ENCODE assay signal across 25 mouse cellular contexts in genomic region chr16:56304167-56304566, GRCm38 (mm10).
A peak's percentile ranks its signal among the peaks of the same experiment; 100 is the strongest.
DNase-seq lines count a peak whose midpoint lies in the region; ATAC-seq and TF ChIP-seq lines count a peak whose summit lies in the region.
"Had no signal": no experiment of that assay in that cellular context is flagged by ENCODE, and none has a peak within 500 bp of the region (broad histone marks: within the 10 kb centered on the region; RNA-seq: fewer than 3 reads in every experiment).

No protein-coding gene starts in this region.

- no peak for DNase-seq in forebrain, postnatal 0 days
- DNase-seq in lung, embryonic 14.5 days: peak; percentile 64
- no peak for DNase-seq in lung, postnatal 4 days
- no peak for DNase-seq in lung, postnatal 10 days
- DNase-seq in midbrain, embryonic 11.5 days (ENCODE audit: low spot score, missing footprints): peak; percentile 69
- no peak for DNase-seq in midbrain, postnatal 0 days (ENCODE audit: low spot score)
- DNase-seq: adrenal gland, adult 8-10 months; adrenal gland, postnatal 14 days; adrenal gland, postnatal 36 days; B cell, adult 2 months; cerebellum, adult 11-12 months; cerebellum, adult 2 months; cerebellum, adult 9-10 months; cerebellum, postnatal 10 days; cerebellum, postnatal 25 days had no signal

- H3K9me3 ChIP-seq in forebrain, postnatal 0 days (ENCODE audit: low read length): no peaks in the 10 kb centered on the region
- H3K9me3 ChIP-seq in forebrain, embryonic 13.5 days (replicated peaks): no peaks in the 10 kb centered on the region
- no peaks in the 10 kb centered on the region for H3K9me3 ChIP-seq in lung, embryonic 14.5 days (ENCODE audit: low read depth, low read length)
- no peaks in the 10 kb centered on the region for H3K9me3 ChIP-seq in lung, embryonic 16.5 days (ENCODE audit: control insufficient read depth, low read length)
- no peaks in the 10 kb centered on the region for H3K9me3 ChIP-seq in midbrain, embryonic 11.5 days (ENCODE audit: control insufficient read depth, low read length)
- H3K9me3 ChIP-seq in midbrain, postnatal 0 days (ENCODE audit: low read length): no peaks in the 10 kb centered on the region
- H3K9me3 ChIP-seq: embryonic facial prominence, embryonic 10.5 days; embryonic facial prominence, embryonic 12.5 days; G1E had no signal

- H3K27ac ChIP-seq in forebrain, postnatal 0 days (ENCODE audit: low read depth, low read length): no peak overlapping the region
- H3K27ac ChIP-seq in forebrain, embryonic 13.5 days: no peak overlapping the region
- no peak overlapping the region for H3K27ac ChIP-seq in lung, embryonic 14.5 days (ENCODE audit: low read depth)
- no peak overlapping the region for H3K27ac ChIP-seq in lung, embryonic 16.5 days (ENCODE audit: low read length)
- H3K27ac ChIP-seq in midbrain, embryonic 11.5 days (ENCODE audit: low read depth, low read length): no peak overlapping the region
- H3K27ac ChIP-seq in midbrain, postnatal 0 days (ENCODE audit: low read depth, low read length): no peak overlapping the region
- H3K27ac ChIP-seq: embryonic facial prominence, embryonic 10.5 days; embryonic facial prominence, embryonic 12.5 days had no signal

- no peaks in the 10 kb centered on the region for H3K36me3 ChIP-seq in forebrain, postnatal 0 days (ENCODE audit: insufficient read depth)
- no peaks in the 10 kb centered on the region for H3K36me3 ChIP-seq in forebrain, embryonic 13.5 days (ENCODE audit: poor library complexity, severe bottlenecking)
- H3K36me3 ChIP-seq in lung, embryonic 14.5 days (ENCODE audit: insufficient read depth): no peaks in the 10 kb centered on the region
- no peaks in the 10 kb centered on the region for H3K36me3 ChIP-seq in lung, embryonic 16.5 days (ENCODE audit: control insufficient read depth, insufficient read depth, low read length)
- H3K36me3 ChIP-seq in midbrain, embryonic 11.5 days (ENCODE audit: control insufficient read depth, insufficient read depth, low read length): no peaks in the 10 kb centered on the region
- no peaks in the 10 kb centered on the region for H3K36me3 ChIP-seq in midbrain, postnatal 0 days (ENCODE audit: insufficient read depth, low read length)
- H3K36me3 ChIP-seq: embryonic facial prominence, embryonic 10.5 days; embryonic facial prominence, embryonic 12.5 days; G1E had no signal

- no peaks in the 10 kb centered on the region for H3K4me1 ChIP-seq in forebrain, postnatal 0 days (ENCODE audit: insufficient read depth)
- no peaks in the 10 kb centered on the region for H3K4me1 ChIP-seq in forebrain, embryonic 13.5 days
- H3K4me1 ChIP-seq in lung, embryonic 14.5 days (ENCODE audit: insufficient read depth): no peaks in the 10 kb centered on the region
- no peaks in the 10 kb centered on the region for H3K4me1 ChIP-seq in lung, embryonic 16.5 days (replicated peaks; ENCODE audit: control insufficient read depth, insufficient read depth, low read length)
- no peaks in the 10 kb centered on the region for H3K4me1 ChIP-seq in midbrain, embryonic 11.5 days (ENCODE audit: control insufficient read depth, insufficient read depth, low read length)
- H3K4me1 ChIP-seq in midbrain, postnatal 0 days (ENCODE audit: insufficient read depth, low read length): no peaks in the 10 kb centered on the region
- H3K4me1 ChIP-seq: embryonic facial prominence, embryonic 10.5 days; embryonic facial prominence, embryonic 12.5 days had no signal

- peak; percentile 14; the same call in 1 of the 2 replicates for ATAC-seq in forebrain, postnatal 0 days
- ATAC-seq in forebrain, embryonic 13.5 days: no peak
- peak; percentile 74 for ATAC-seq in lung, embryonic 14.5 days (ENCODE audit: insufficient read depth)
- ATAC-seq in lung, embryonic 16.5 days (ENCODE audit: low read depth): peak; percentile 62; the same call in 1 of the 2 replicates
- ATAC-seq in midbrain, embryonic 11.5 days (ENCODE audit: low FRiP score): no peak
- no peak for ATAC-seq in midbrain, postnatal 0 days (ENCODE audit: low FRiP score)
- ATAC-seq: activated CD4-positive, CD25-positive, alpha-beta regulatory T cell, adult 4 months; CD4-positive, CD25-positive, alpha-beta regulatory T cell, adult 4 months; forebrain, embryonic 14.5 days; Patski had no signal

- H3K4me3 ChIP-seq in forebrain, postnatal 0 days (ENCODE audit: low read depth, low read length): no peak overlapping the region
- H3K4me3 ChIP-seq in forebrain, embryonic 13.5 days: no peak overlapping the region
- no peak overlapping the region for H3K4me3 ChIP-seq in lung, embryonic 14.5 days (ENCODE audit: low read depth, low read length)
- no peak overlapping the region for H3K4me3 ChIP-seq in lung, embryonic 16.5 days (ENCODE audit: low read length)
- no peak overlapping the region for H3K4me3 ChIP-seq in midbrain, embryonic 11.5 days (ENCODE audit: low read depth, low read length)
- no peak overlapping the region for H3K4me3 ChIP-seq in midbrain, postnatal 0 days (ENCODE audit: low read depth, low read length)
- H3K4me3 ChIP-seq: embryonic facial prominence, embryonic 10.5 days; embryonic facial prominence, embryonic 12.5 days had no signal

- H3K4me2 ChIP-seq in forebrain, postnatal 0 days (ENCODE audit: low read depth): no peak overlapping the region
- no peak overlapping the region for H3K4me2 ChIP-seq in forebrain, embryonic 13.5 days
- H3K4me2 ChIP-seq in lung, embryonic 14.5 days: no peak overlapping the region
- no peak overlapping the region for H3K4me2 ChIP-seq in lung, embryonic 16.5 days (ENCODE audit: low read depth, low read length)
- H3K4me2 ChIP-seq in midbrain, embryonic 11.5 days: no peak overlapping the region
- H3K4me2 ChIP-seq in midbrain, postnatal 0 days (ENCODE audit: low read depth, low read length, poor library complexity, severe bottlenecking): no peak overlapping the region
- H3K4me2 ChIP-seq: embryonic facial prominence, embryonic 12.5 days had no signal

- peak; percentile 17; the same call in 1 of the 2 replicates for TF ChIP-seq CTCF in forebrain, postnatal 0 days (IDR thresholded peaks at IDR 0.05; ENCODE audit: low read depth)
- TF ChIP-seq CTCF in lung, embryonic 14.5 days (IDR thresholded peaks at IDR 0.05; ENCODE audit: low read depth): peak; percentile 32; the same call in 1 of the 2 replicates
- no peak for TF ChIP-seq CTCF in midbrain, postnatal 0 days (IDR thresholded peaks at IDR 0.05)

- 85% methylated on average over 4 of the region's 4 CpGs for WGBS in forebrain, postnatal 0 days
- WGBS in forebrain, embryonic 13.5 days: 84% methylated on average over 4 of the region's 4 CpGs
- 34% methylated on average over 4 of the region's 4 CpGs for WGBS in lung, embryonic 14.5 days
- WGBS in lung, embryonic 16.5 days: 41% methylated on average over 4 of the region's 4 CpGs
- WGBS in midbrain, embryonic 11.5 days: 84% methylated on average over 4 of the region's 4 CpGs
- WGBS in midbrain, postnatal 0 days: 78% methylated on average over 4 of the region's 4 CpGs

- no peak overlapping the region for H3K9ac ChIP-seq in forebrain, postnatal 0 days
- H3K9ac ChIP-seq in forebrain, embryonic 13.5 days: no peak overlapping the region
- H3K9ac ChIP-seq in lung, embryonic 14.5 days: no peak overlapping the region
- no peak overlapping the region for H3K9ac ChIP-seq in lung, embryonic 16.5 days (ENCODE audit: low read length)
- H3K9ac ChIP-seq in midbrain, embryonic 11.5 days (ENCODE audit: low read length): no peak overlapping the region
- no peak overlapping the region for H3K9ac ChIP-seq in midbrain, postnatal 0 days (replicated peaks; ENCODE audit: low read length, poor library complexity, severe bottlenecking)
- H3K9ac ChIP-seq: embryonic facial prominence, embryonic 12.5 days had no signal

- no peaks in the 10 kb centered on the region for H3K27me3 ChIP-seq in forebrain, postnatal 0 days (ENCODE audit: insufficient read depth, low read length)
- H3K27me3 ChIP-seq in forebrain, embryonic 13.5 days: no peaks in the 10 kb centered on the region
- H3K27me3 ChIP-seq in lung, embryonic 14.5 days (ENCODE audit: insufficient read depth, low read length): no peaks in the 10 kb centered on the region
- H3K27me3 ChIP-seq in lung, embryonic 16.5 days (ENCODE audit: control insufficient read depth, insufficient read depth, low read depth, low read length): no peaks in the 10 kb centered on the region
- no peaks in the 10 kb centered on the region for H3K27me3 ChIP-seq in midbrain, embryonic 11.5 days (ENCODE audit: control insufficient read depth, insufficient read depth, low read length)
- H3K27me3 ChIP-seq in midbrain, postnatal 0 days (ENCODE audit: insufficient read depth, low read length): no peaks in the 10 kb centered on the region
- H3K27me3 ChIP-seq: CH12.LX; embryonic facial prominence, embryonic 12.5 days; Patski had no signal

Comparison
In these comparisons a context has a peak if more than half of its experiments do, and no peak if none do; other contexts are left out.
1. ATAC-seq: peak in forebrain, postnatal 0 days (single experiment), lung, embryonic 14.5 days (single experiment) and lung, embryonic 16.5 days (single experiment); none in forebrain, embryonic 13.5 days (single experiment), midbrain, embryonic 11.5 days (single experiment) and midbrain, postnatal 0 days (single experiment).
2. DNase-seq: peak in lung, embryonic 14.5 days (single experiment) and midbrain, embryonic 11.5 days (single experiment); none in forebrain, postnatal 0 days (single experiment), lung, postnatal 4 days (0 of 2), lung, postnatal 10 days (single experiment) and midbrain, postnatal 0 days (single experiment).